Mouse (Mus musculus) Muller cell, postnatal 12 days (primary cell): ENCODE results near the gene Zcrb1.

Experiments used
- DNase-seq: peaks from one replicate; pipeline ENCODE4 v3.0.0-alpha.2; 2015; ENCODE audit errors: inconsistent ontology term

Gene Zcrb1

GRCm38 (mm10) chr15:93371838-93372237, 26.3 kb downstream of the Zcrb1 start:
- DNase-seq: no peak

- DNase-seq: no peak
Measured at GRCm38 (mm10) chr15:93368558-93368957, 29.6 kb downstream of the Zcrb1 start.

GRCm38 (mm10) chr15:93365561-93365960, 32.6 kb downstream of the Zcrb1 start:
- no peak for DNase-seq

GRCm38 (mm10) chr15:93358346-93359095, 39.6 kb downstream of the Zcrb1 start:
- no peak for DNase-seq

DNA sequence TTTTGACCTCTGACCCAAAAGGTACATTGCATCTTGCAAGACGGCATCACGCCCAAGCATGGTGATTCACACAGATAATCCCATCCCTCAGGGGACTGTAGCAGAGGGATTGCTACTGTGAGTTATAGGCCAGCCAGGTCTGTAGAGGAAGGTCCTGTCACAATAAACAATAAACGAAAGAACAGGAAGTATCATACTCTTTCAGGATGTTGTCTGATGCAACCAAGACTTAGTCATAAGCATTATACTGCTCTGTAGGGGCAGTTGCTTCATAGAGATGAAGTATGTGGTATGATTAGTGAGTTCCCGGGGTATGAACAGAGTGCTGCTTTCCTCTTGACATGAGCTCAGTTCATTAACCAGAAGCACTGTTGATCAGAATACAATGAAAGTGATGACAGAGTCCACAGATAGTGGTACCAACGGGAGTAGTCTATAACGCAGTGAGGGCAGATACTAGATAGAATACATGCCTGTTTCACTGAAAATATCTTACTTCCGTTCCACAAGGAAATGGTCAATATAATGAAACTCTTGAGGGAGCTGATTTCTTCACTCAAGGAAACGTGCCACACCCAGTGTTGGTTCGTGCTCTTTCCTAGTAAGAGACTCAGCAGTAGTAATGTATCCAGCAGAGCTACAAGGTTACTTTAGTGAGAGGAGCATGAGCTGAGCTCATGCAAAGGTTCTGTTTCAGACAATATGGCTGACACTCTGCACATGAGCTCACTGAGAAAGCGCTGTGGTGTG, 57.3 kb downstream of the Zcrb1 start:
- no peak for DNase-seq

- DNase-seq: peak; percentile 93
Measured at GRCm38 (mm10) chr15:93336925-93337761, 61.0 kb downstream of the Zcrb1 start, which contains the start of gene Yaf2. Gene Yaf2 (minus strand): TSS chr15:93336935.

GRCm38 (mm10) chr15:93336658-93336924, 61.5 kb downstream of the Zcrb1 start:
- no peak for DNase-seq
